Mouse (Mus musculus): ENCODE measurements around the gene Gins2.

Gene Gins2

GRCm38 (mm10) chr8:120588908-120589771, at the start of gene Gins2:
Gene Gins2, minus strand, starts transcription at chr8:120589304.
- DNase-seq (ENCODE audit: low spot score), result peak; percentile 95

- no peak for DNase-seq (ENCODE audit: low spot score)
Measured at GRCm38 (mm10) chr8:120634329-120634839, 45.3 kb upstream of the Gins2 start.

- DNase-seq (ENCODE audit: low spot score), result no peak
Measured at GRCm38 (mm10) chr8:120633665-120634271, 44.7 kb upstream of the Gins2 start.

GRCm38 (mm10) chr8:120632969-120633664, 44.0 kb upstream of the Gins2 start:
- no peak for DNase-seq (ENCODE audit: low spot score)

- no peak for DNase-seq (ENCODE audit: low spot score)
Measured at GRCm38 (mm10) chr8:120631441-120632375, 42.6 kb upstream of the Gins2 start.

GRCm38 (mm10) chr8:120630848-120631247, 41.7 kb upstream of the Gins2 start:
- DNase-seq (ENCODE audit: low spot score), result no peak

GRCm38 (mm10) chr8:120630031-120630430, 40.9 kb upstream of the Gins2 start:
- DNase-seq (ENCODE audit: low spot score), result no peak

GRCm38 (mm10) chr8:120627298-120627697, 38.2 kb upstream of the Gins2 start:
- DNase-seq (ENCODE audit: low spot score), result no peak

- no peak for DNase-seq (ENCODE audit: low spot score)
Measured at GRCm38 (mm10) chr8:120626461-120626860, 37.4 kb upstream of the Gins2 start.

- no peak for DNase-seq (ENCODE audit: low spot score)
Measured at GRCm38 (mm10) chr8:120623608-120624007, 34.5 kb upstream of the Gins2 start.

GRCm38 (mm10) chr8:120622161-120622560, 33.1 kb upstream of the Gins2 start:
- DNase-seq (ENCODE audit: low spot score), result no peak

- no peak for DNase-seq (ENCODE audit: low spot score)
Measured at GRCm38 (mm10) chr8:120620441-120620840, 31.3 kb upstream of the Gins2 start.

- no peak for DNase-seq (ENCODE audit: low spot score)
Measured at GRCm38 (mm10) chr8:120619235-120620180, 30.4 kb upstream of the Gins2 start.

GRCm38 (mm10) chr8:120618110-120618509, 29.0 kb upstream of the Gins2 start:
- DNase-seq (ENCODE audit: low spot score), result no peak

- no peak for DNase-seq (ENCODE audit: low spot score)
Measured at GRCm38 (mm10) chr8:120616663-120617626, 27.8 kb upstream of the Gins2 start.

- DNase-seq (ENCODE audit: low spot score), result no peak
Measured at GRCm38 (mm10) chr8:120614491-120614890, 25.4 kb upstream of the Gins2 start.

- no peak for DNase-seq (ENCODE audit: low spot score)
Measured at GRCm38 (mm10) chr8:120610824-120611223, 21.7 kb upstream of the Gins2 start.

GRCm38 (mm10) chr8:120607885-120608284, 18.8 kb upstream of the Gins2 start:
- no peak for DNase-seq (ENCODE audit: low spot score)

GRCm38 (mm10) chr8:120607460-120607859, 18.4 kb upstream of the Gins2 start:
- no peak for DNase-seq (ENCODE audit: low spot score)
